Mouse (Mus musculus): ENCODE data around the gene Ccdc124. TPM values are rescaled to one million over a fixed set of nuclear protein-coding genes. Genes with fewer than 3 reads are reported as not detected.
A peak's percentile ranks its signal among the peaks of the same experiment; 100 is the strongest.

Ccdc124 gene
- polyA plus RNA-seq, 1 experiment from 2014 or later: 186 TPM

GRCm38 (mm10) chr8:70846371-70847154 is 27.2 kb downstream of the Ccdc124 start:
- H3K27me3 ChIP-seq (ENCODE audit: poor library complexity, severe bottlenecking): peaks cover 40% of the 10 kb centered on the region
- H3K36me3 ChIP-seq (replicated peaks): no peaks in the 10 kb centered on the region
- DNase-seq (ENCODE audit: extremely low spot score, low spot score): no peak
- H3K27ac ChIP-seq: no peak overlapping the region
- no peak overlapping the region for H3K4me3 ChIP-seq
- no peaks in the 10 kb centered on the region for H3K9me3 ChIP-seq
- H3K4me1 ChIP-seq: peaks cover 38% of the 10 kb centered on the region
- 58% methylated on average over 15 of the region's 15 CpGs for WGBS

GRCm38 (mm10) chr8:70845108-70845507 is 28.6 kb downstream of the Ccdc124 start:
- Histone ChIP-seq H3K36me3 (replicated peaks) (no peaks in the 10 kb centered on the region), H3K4me3 (no peak overlapping the region), H3K9me3 (no peaks in the 10 kb centered on the region), H3K27me3 (ENCODE audit: poor library complexity, severe bottlenecking) (peaks cover 38% of the 10 kb centered on the region), H3K4me1 (peaks cover 53% of the 10 kb centered on the region), H3K27ac (no peak overlapping the region)
- DNase-seq (ENCODE audit: extremely low spot score, low spot score): no peak
- 49% methylated on average over 5 of the region's 5 CpGs for WGBS

- Histone ChIP-seq H3K9me3 (no peaks in the 10 kb centered on the region), H3K27ac (peak overlapping the region; percentile 70), H3K4me3 (no peak overlapping the region), H3K4me1 (peaks cover 56% of the 10 kb centered on the region), H3K27me3 (ENCODE audit: poor library complexity, severe bottlenecking) (peaks cover 38% of the 10 kb centered on the region), H3K36me3 (replicated peaks) (no peaks in the 10 kb centered on the region)
- peak; percentile 95 for DNase-seq (ENCODE audit: extremely low spot score, low spot score)
- WGBS: 2% methylated on average over 6 of the region's 6 CpGs
These were observed 29.2 kb downstream of the Ccdc124 start for GRCm38 (mm10) chr8:70844523-70844922.

- peak overlapping the region; percentile 70 for H3K27ac ChIP-seq
- 88% methylated on average over 8 of the region's 8 CpGs for WGBS
- H3K36me3 ChIP-seq (replicated peaks): no peaks in the 10 kb centered on the region
- peaks cover 52% of the 10 kb centered on the region for H3K4me1 ChIP-seq
- DNase-seq (ENCODE audit: extremely low spot score, low spot score): no peak
- H3K27me3 ChIP-seq (ENCODE audit: poor library complexity, severe bottlenecking): peaks cover 38% of the 10 kb centered on the region
- no peak overlapping the region for H3K4me3 ChIP-seq
- H3K9me3 ChIP-seq: no peaks in the 10 kb centered on the region
These were observed 29.8 kb downstream of the Ccdc124 start for GRCm38 (mm10) chr8:70843941-70844340.

- H3K27me3 ChIP-seq (ENCODE audit: poor library complexity, severe bottlenecking): peaks cover 31% of the 10 kb centered on the region
- no peaks in the 10 kb centered on the region for H3K9me3 ChIP-seq
- H3K27ac ChIP-seq: peak overlapping the region; percentile 88; the same call in 1 of the 2 replicates
- no peak overlapping the region for H3K4me3 ChIP-seq
- no peak for DNase-seq (ENCODE audit: extremely low spot score, low spot score)
- 85% methylated on average over 5 of the region's 5 CpGs for WGBS
- H3K36me3 ChIP-seq (replicated peaks): no peaks in the 10 kb centered on the region
- peaks cover 56% of the 10 kb centered on the region for H3K4me1 ChIP-seq
These were observed 30.4 kb downstream of the Ccdc124 start for GRCm38 (mm10) chr8:70843214-70843773.

- H3K27me3 ChIP-seq (ENCODE audit: poor library complexity, severe bottlenecking): peaks cover 23% of the 10 kb centered on the region
- H3K4me3 ChIP-seq: peak overlapping the region; percentile 5; the same call in 1 of the 2 replicates
- no peak for DNase-seq (ENCODE audit: extremely low spot score, low spot score)
- peaks cover 51% of the 10 kb centered on the region for H3K4me1 ChIP-seq
- H3K9me3 ChIP-seq: no peaks in the 10 kb centered on the region
- 72% methylated on average over 25 of the region's 25 CpGs for WGBS
- H3K36me3 ChIP-seq (replicated peaks): no peaks in the 10 kb centered on the region
- H3K27ac ChIP-seq: peak overlapping the region; percentile 88; the same call in 1 of the 2 replicates
These were observed 31.3 kb downstream of the Ccdc124 start for GRCm38 (mm10) chr8:70842484-70842883.

GRCm38 (mm10) chr8:70841147-70842072 is 32.3 kb downstream of the Ccdc124 start:
- 39% methylated on average over 22 of the region's 22 CpGs for WGBS
- Histone ChIP-seq H3K4me3 (peak overlapping the region; percentile 23), H3K27ac (peak overlapping the region; percentile 88)

GRCm38 (mm10) chr8:70840590-70840989 is 33.1 kb downstream of the Ccdc124 start:
- 59% methylated on average over 10 of the region's 10 CpGs for WGBS
- Histone ChIP-seq H3K9me3 (no peaks in the 10 kb centered on the region), H3K4me1 (peaks cover 56% of the 10 kb centered on the region), H3K27ac (peak overlapping the region; percentile 88), H3K36me3 (replicated peaks) (peaks cover 14% of the 10 kb centered on the region), H3K4me3 (no peak overlapping the region), H3K27me3 (ENCODE audit: poor library complexity, severe bottlenecking) (peaks cover 12% of the 10 kb centered on the region; the same call in 1 of the 2 replicates)
- no peak for DNase-seq (ENCODE audit: extremely low spot score, low spot score)

More at GRCm38 (mm10) chr8:70841147-70842072, 32.3 kb downstream of the Ccdc124 start:
- H3K4me1 ChIP-seq: peaks cover 56% of the 10 kb centered on the region
- peaks cover 7% of the 10 kb centered on the region; the same call in 1 of the 2 replicates for H3K36me3 ChIP-seq (replicated peaks)
- peaks cover 15% of the 10 kb centered on the region; the same call in 1 of the 2 replicates for H3K27me3 ChIP-seq (ENCODE audit: poor library complexity, severe bottlenecking)
- H3K9me3 ChIP-seq: no peaks in the 10 kb centered on the region
- DNase-seq (ENCODE audit: extremely low spot score, low spot score): peak; percentile 92

GRCm38 (mm10) chr8:70839408-70840351 is 34.1 kb downstream of the Ccdc124 start, which contains the start of gene Arrdc2:
TSS of gene Arrdc2 (minus strand) at chr8:70839720.
- peak within 1 kb of the TSS; percentile 72 for H3K4me3 ChIP-seq
- peaks cover 12% of the 10 kb centered on the region; the same call in 1 of the 2 replicates for H3K27me3 ChIP-seq (ENCODE audit: poor library complexity, severe bottlenecking)
- peaks cover 50% of the 10 kb centered on the region for H3K4me1 ChIP-seq
- peak; percentile 99 for DNase-seq (ENCODE audit: extremely low spot score, low spot score)
- H3K9me3 ChIP-seq: no peaks in the 10 kb centered on the region
- peak within 1 kb of the TSS; percentile 88 for H3K27ac ChIP-seq
- WGBS: 2% methylated on average over 55 of the region's 55 CpGs
- H3K36me3 ChIP-seq (replicated peaks): peaks cover 20% of the 10 kb centered on the region

GRCm38 (mm10) chr8:70838654-70839407 is 34.9 kb downstream of the Ccdc124 start:
- Histone ChIP-seq H3K4me1 (peaks cover 45% of the 10 kb centered on the region), H3K9me3 (no peaks in the 10 kb centered on the region), H3K36me3 (replicated peaks) (peaks cover 20% of the 10 kb centered on the region), H3K27me3 (ENCODE audit: poor library complexity, severe bottlenecking) (peaks cover 8% of the 10 kb centered on the region; the same call in 1 of the 2 replicates), H3K27ac (peak overlapping the region; percentile 88), H3K4me3 (peak overlapping the region; percentile 72)
- WGBS: 4% methylated on average over 66 of the region's 66 CpGs
- no peak for DNase-seq (ENCODE audit: extremely low spot score, low spot score)

- Histone ChIP-seq H3K9me3 (no peaks in the 10 kb centered on the region), H3K36me3 (replicated peaks) (peaks cover 20% of the 10 kb centered on the region), H3K4me1 (peaks cover 58% of the 10 kb centered on the region), H3K27me3 (ENCODE audit: poor library complexity, severe bottlenecking) (no peaks in the 10 kb centered on the region), H3K4me3 (no peak overlapping the region), H3K27ac (0 out of 2 replicates have a peak overlapping the region, but pooled peaks have one; percentile 5)
- no peak for DNase-seq (ENCODE audit: extremely low spot score, low spot score)
- WGBS: 91% methylated on average over 12 of the region's 12 CpGs
These were observed 37.1 kb downstream of the Ccdc124 start for GRCm38 (mm10) chr8:70836666-70837065.

Data from forebrain, embryonic 10.5 days (tissue).